Mouse (Mus musculus) testis, adult 2 months (tissue): Measurements from ENCODE around the gene Btbd19.

Source experiments
- CTCF ChIP-seq: fragments of 200-500 bp; IDR thresholded peaks from 2 replicates; pipeline ENCODE4 v1.5.1; 2012; ENCODE audit warnings: low read depth, mild to moderate bottlenecking, inconsistent platforms, low read length, moderate library complexity; ENCODE audit not compliant: control insufficient read depth, insufficient read depth, insufficient replicate concordance
- POLR2A ChIP-seq: fragments of 200-500 bp; IDR thresholded peaks from 2 replicates; pipeline ENCODE4 v1.6.1; 2012; ENCODE audit warnings: low read depth, mild to moderate bottlenecking, inconsistent platforms, low read length, moderate library complexity; ENCODE audit not compliant: control insufficient read depth

GRCm38 (mm10) chr4:117124518-117125347 lies 792 bp downstream of the Btbd19 start:
- no peak for TF ChIP-seq CTCF
- TF ChIP-seq POLR2A, result no peak
